Mouse (Mus musculus): ENCODE results near the gene Axdnd1. TPM values are rescaled to one million over a fixed set of nuclear protein-coding genes. Genes with fewer than 3 reads are reported as not detected.

Gene Axdnd1
- total and polyA plus RNA-seq, 2 experiments from 2014 or later = not detected

GRCm38 (mm10) chr1:156463981-156464853 lies 43.3 kb upstream of the Axdnd1 start:
- WGBS = 75% methylated on average over 8 of the region's 8 CpGs
- H3K4me1 ChIP-seq (ENCODE audit: control insufficient read depth, insufficient read depth) = no peaks in the 10 kb centered on the region
- H3K4me2 ChIP-seq (ENCODE audit: low read depth, low read length) = no peak overlapping the region
- H3K27ac ChIP-seq (ENCODE audit: low read depth) = no peak overlapping the region
- no peak overlapping the region for H3K9ac ChIP-seq (replicated peaks; ENCODE audit: low read depth, low read length)
- peaks cover 7% of the 10 kb centered on the region; the same call in 1 of the 2 replicates for H3K36me3 ChIP-seq (replicated peaks; ENCODE audit: control insufficient read depth, insufficient read depth, low read length)
- no peak for ATAC-seq (ENCODE audit: insufficient read depth, low read depth)
- H3K27me3 ChIP-seq (ENCODE audit: control insufficient read depth, insufficient read depth, low read length) = no peaks in the 10 kb centered on the region
- H3K9me3 ChIP-seq (replicated peaks; ENCODE audit: control insufficient read depth, low read length) = no peaks in the 10 kb centered on the region
- no peak overlapping the region for H3K4me3 ChIP-seq (ENCODE audit: low read depth, low read length)
- TF ChIP-seq CTCF (IDR thresholded peaks at IDR 0.05; ENCODE audit: low read depth) (no peak), EP300 (IDR thresholded peaks at IDR 0.05; ENCODE audit: low read depth) (no peak)
- DNase-seq (ENCODE audit: low spot score) = no peak

GRCm38 (mm10) chr1:156462273-156462991 lies 41.5 kb upstream of the Axdnd1 start:
- no peak for TF ChIP-seq EP300 (IDR thresholded peaks at IDR 0.05; ENCODE audit: low read depth)
- no peak for TF ChIP-seq CTCF (IDR thresholded peaks at IDR 0.05; ENCODE audit: low read depth)
- H3K4me3 ChIP-seq (ENCODE audit: low read depth, low read length) = no peak overlapping the region
- H3K36me3 ChIP-seq (replicated peaks; ENCODE audit: control insufficient read depth, insufficient read depth, low read length) = peaks cover 7% of the 10 kb centered on the region; the same call in 1 of the 2 replicates
- no peaks in the 10 kb centered on the region for H3K27me3 ChIP-seq (ENCODE audit: control insufficient read depth, insufficient read depth, low read length)
- no peak overlapping the region for H3K4me2 ChIP-seq (ENCODE audit: low read depth, low read length)
- no peaks in the 10 kb centered on the region for H3K4me1 ChIP-seq (ENCODE audit: control insufficient read depth, insufficient read depth)
- H3K27ac ChIP-seq (ENCODE audit: low read depth) = no peak overlapping the region
- no peak overlapping the region for H3K9ac ChIP-seq (replicated peaks; ENCODE audit: low read depth, low read length)
- 69% methylated on average over 12 of the region's 12 CpGs for WGBS
- ATAC-seq (ENCODE audit: insufficient read depth, low read depth) = no peak
- no peaks in the 10 kb centered on the region for H3K9me3 ChIP-seq (replicated peaks; ENCODE audit: control insufficient read depth, low read length)
- DNase-seq (ENCODE audit: low spot score) = no peak

- 90% methylated on average over 6 of the region's 6 CpGs for WGBS
- peaks cover 3% of the 10 kb centered on the region; the same call in 1 of the 2 replicates for H3K36me3 ChIP-seq (replicated peaks; ENCODE audit: control insufficient read depth, insufficient read depth, low read length)
- H3K4me1 ChIP-seq (ENCODE audit: control insufficient read depth, insufficient read depth) = no peaks in the 10 kb centered on the region
- DNase-seq (ENCODE audit: low spot score) (no peak), ATAC-seq (ENCODE audit: insufficient read depth, low read depth) (no peak)
- no peak overlapping the region for H3K9ac ChIP-seq (replicated peaks; ENCODE audit: low read depth, low read length)
- no peak overlapping the region for H3K27ac ChIP-seq (ENCODE audit: low read depth)
- H3K27me3 ChIP-seq (ENCODE audit: control insufficient read depth, insufficient read depth, low read length) = no peaks in the 10 kb centered on the region
- no peak overlapping the region for H3K4me2 ChIP-seq (ENCODE audit: low read depth, low read length)
- TF ChIP-seq EP300 (IDR thresholded peaks at IDR 0.05; ENCODE audit: low read depth) = no peak
- no peak for TF ChIP-seq CTCF (IDR thresholded peaks at IDR 0.05; ENCODE audit: low read depth)
- H3K9me3 ChIP-seq (replicated peaks; ENCODE audit: control insufficient read depth, low read length) = no peaks in the 10 kb centered on the region
- H3K4me3 ChIP-seq (ENCODE audit: low read depth, low read length) = no peak overlapping the region
These were observed 40.1 kb upstream of the Axdnd1 start for GRCm38 (mm10) chr1:156461036-156461435.

- no peaks in the 10 kb centered on the region for H3K4me1 ChIP-seq (ENCODE audit: control insufficient read depth, insufficient read depth)
- TF ChIP-seq CTCF (IDR thresholded peaks at IDR 0.05; ENCODE audit: low read depth) = no peak
- no peak for TF ChIP-seq EP300 (IDR thresholded peaks at IDR 0.05; ENCODE audit: low read depth)
- H3K27ac ChIP-seq (ENCODE audit: low read depth) = no peak overlapping the region
- H3K9ac ChIP-seq (replicated peaks; ENCODE audit: low read depth, low read length) = no peak overlapping the region
- no peaks in the 10 kb centered on the region; the same call in 1 of the 2 replicates for H3K36me3 ChIP-seq (replicated peaks; ENCODE audit: control insufficient read depth, insufficient read depth, low read length)
- ATAC-seq (ENCODE audit: insufficient read depth, low read depth) (no peak), DNase-seq (ENCODE audit: low spot score) (no peak)
- no peak overlapping the region for H3K4me3 ChIP-seq (ENCODE audit: low read depth, low read length)
- no peaks in the 10 kb centered on the region for H3K9me3 ChIP-seq (replicated peaks; ENCODE audit: control insufficient read depth, low read length)
- H3K27me3 ChIP-seq (ENCODE audit: control insufficient read depth, insufficient read depth, low read length) = no peaks in the 10 kb centered on the region
- no peak overlapping the region for H3K4me2 ChIP-seq (ENCODE audit: low read depth, low read length)
- 89% methylated on average over 4 of the region's 4 CpGs for WGBS
These were observed 39.3 kb upstream of the Axdnd1 start for GRCm38 (mm10) chr1:156460216-156460615.

- H3K36me3 ChIP-seq (replicated peaks; ENCODE audit: control insufficient read depth, insufficient read depth, low read length) = no peaks in the 10 kb centered on the region; the same call in 1 of the 2 replicates
- TF ChIP-seq EP300 (IDR thresholded peaks at IDR 0.05; ENCODE audit: low read depth) = no peak
- no peak for TF ChIP-seq CTCF (IDR thresholded peaks at IDR 0.05; ENCODE audit: low read depth)
- 0 out of 2 replicates have a peak, but pooled peaks have one; percentile 14 for ATAC-seq (ENCODE audit: insufficient read depth, low read depth)
- H3K9ac ChIP-seq (replicated peaks; ENCODE audit: low read depth, low read length) = no peak overlapping the region
- 51% methylated on average over 3 of the region's 3 CpGs for WGBS
- H3K9me3 ChIP-seq (replicated peaks; ENCODE audit: control insufficient read depth, low read length) = no peaks in the 10 kb centered on the region
- H3K27me3 ChIP-seq (ENCODE audit: control insufficient read depth, insufficient read depth, low read length) = no peaks in the 10 kb centered on the region
- peak; percentile 34 for DNase-seq (ENCODE audit: low spot score)
- no peak overlapping the region for H3K4me2 ChIP-seq (ENCODE audit: low read depth, low read length)
- no peak overlapping the region for H3K4me3 ChIP-seq (ENCODE audit: low read depth, low read length)
- H3K27ac ChIP-seq (ENCODE audit: low read depth) = no peak overlapping the region
- no peaks in the 10 kb centered on the region for H3K4me1 ChIP-seq (ENCODE audit: control insufficient read depth, insufficient read depth)
These were observed 38.7 kb upstream of the Axdnd1 start for GRCm38 (mm10) chr1:156459690-156460089.

All from heart, postnatal 0 days (tissue).